Mouse (Mus musculus) stomach, postnatal 0 days (tissue): Measurements from ENCODE around the gene Prr15l. TPM values are rescaled to one million over a fixed set of nuclear protein-coding genes. Genes with fewer than 3 reads are reported as not detected.

Experiments
- ATAC-seq: fragments of 200-750 bp; cut with Nextera tagmentation; 2 replicates; pipeline ENCODE4 v1.8.0; 2017; ENCODE audit not compliant: low FRiP score, low TSS enrichment
- DNase-seq: peaks from one replicate; pipeline ENCODE4 v3.0.0-alpha.2; 2016; ENCODE audit warnings: low spot score
- H3K27ac ChIP-seq: fragments of 300-500 bp; sonication (generic); replicated peaks from 2 replicates; pipeline ENCODE4 v1.5.1; 2014; ENCODE audit warnings: mild to moderate bottlenecking, control low read depth
- H3K27me3 ChIP-seq: fragments of 300-500 bp; sonication (generic); 2 replicates; pipeline ENCODE4 v1.6.1; 2014; ENCODE audit warnings: low read length; ENCODE audit not compliant: control insufficient read depth, insufficient read depth
- H3K36me3 ChIP-seq: fragments of 300-500 bp; sonication (generic); 2 replicates; pipeline ENCODE4 v1.6.1; 2014; ENCODE audit warnings: low read length, mixed read lengths; ENCODE audit not compliant: control insufficient read depth, insufficient read depth
- H3K4me1 ChIP-seq: fragments of 300-500 bp; sonication (generic); replicated peaks from 2 replicates; pipeline ENCODE4 v1.6.1; 2014; ENCODE audit warnings: antibody characterized with exemption; ENCODE audit not compliant: control insufficient read depth, insufficient read depth
- H3K4me2 ChIP-seq: fragments of 300-500 bp; sonication (generic); replicated peaks from 2 replicates; pipeline ENCODE4 v1.6.1; 2014; ENCODE audit warnings: low read depth, mild to moderate bottlenecking, control low read depth, moderate library complexity
- H3K4me3 ChIP-seq: fragments of 300-500 bp; sonication (generic); 2 replicates; pipeline ENCODE4 v1.5.1; 2014; ENCODE audit warnings: low read depth, low read length, control low read depth
- H3K9ac ChIP-seq: fragments of 300-500 bp; sonication (generic); 2 replicates; pipeline ENCODE4 v1.6.1; 2014; ENCODE audit warnings: mild to moderate bottlenecking, low read length, control low read depth, mixed read lengths
- H3K9me3 ChIP-seq: fragments of 300-500 bp; sonication (generic); 2 replicates; pipeline ENCODE4 v1.6.1; 2016; ENCODE audit warnings: low read length; ENCODE audit not compliant: control insufficient read depth
- CTCF ChIP-seq: IDR thresholded peaks from 2 replicates; pipeline ENCODE4 v1.5.1; 2016; ENCODE audit warnings: antibody characterized with exemption, low read depth, mild to moderate bottlenecking, moderate library complexity
- EP300 ChIP-seq: optimal IDR thresholded peaks from 2 replicates; pipeline ENCODE3; 2016; ENCODE audit warnings: antibody characterized with exemption
- WGBS: fragments of 180-500 bp; shearing (Covaris S2); extraction: QIAGEN DNeasy Blood & Tissue Kit; methylation state at CpG from one replicate; pipeline ENCODE4 v1.1.7; 2014; 5-methylcytosine and 5-hydroxymethylcytosine counted together
- polyA plus RNA-seq: library from polyadenylated mRNA; unstranded; fragments of >200 nt; fragmentation: Nextera tagmentation; extraction: Ambion mirVana; gene quantifications from 2 replicates; pipeline ENCODE4 v1.2.1, GENCODE M21; 2015

Prr15l gene
- polyA plus RNA-seq, 1 experiment from 2014 or later: 112 TPM

GRCm38 (mm10) chr11:96946498-96946897, 18.6 kb downstream of the Prr15l start:
- H3K36me3 ChIP-seq: no peaks in the 10 kb centered on the region
- TF ChIP-seq CTCF (no peak), EP300 (no peak)
- peaks cover 3% of the 10 kb centered on the region; the same call in 1 of the 2 replicates for H3K4me1 ChIP-seq
- WGBS: 83% methylated on average over 9 of the region's 9 CpGs
- H3K4me2 ChIP-seq: no peak overlapping the region
- DNase-seq (no peak), ATAC-seq (no peak)
- H3K27me3 ChIP-seq: no peaks in the 10 kb centered on the region
- H3K4me3 ChIP-seq: no peak overlapping the region
- no peak overlapping the region for H3K27ac ChIP-seq
- no peak overlapping the region for H3K9ac ChIP-seq
- no peaks in the 10 kb centered on the region for H3K9me3 ChIP-seq

GRCm38 (mm10) chr11:96947849-96948248, 19.9 kb downstream of the Prr15l start:
- no peak overlapping the region for H3K9ac ChIP-seq
- no peaks in the 10 kb centered on the region for H3K27me3 ChIP-seq
- H3K36me3 ChIP-seq: 0 out of 2 replicates have a peak, but pooled peaks cover 7% of the 10 kb centered on the region
- ATAC-seq (no peak), DNase-seq (no peak)
- 78% methylated on average over 4 of the region's 4 CpGs for WGBS
- H3K4me1 ChIP-seq: peaks cover 3% of the 10 kb centered on the region; the same call in 1 of the 2 replicates
- no peak overlapping the region for H3K4me2 ChIP-seq
- no peak for TF ChIP-seq EP300
- no peaks in the 10 kb centered on the region for H3K9me3 ChIP-seq
- H3K27ac ChIP-seq: no peak overlapping the region
- no peak overlapping the region for H3K4me3 ChIP-seq

DNA sequence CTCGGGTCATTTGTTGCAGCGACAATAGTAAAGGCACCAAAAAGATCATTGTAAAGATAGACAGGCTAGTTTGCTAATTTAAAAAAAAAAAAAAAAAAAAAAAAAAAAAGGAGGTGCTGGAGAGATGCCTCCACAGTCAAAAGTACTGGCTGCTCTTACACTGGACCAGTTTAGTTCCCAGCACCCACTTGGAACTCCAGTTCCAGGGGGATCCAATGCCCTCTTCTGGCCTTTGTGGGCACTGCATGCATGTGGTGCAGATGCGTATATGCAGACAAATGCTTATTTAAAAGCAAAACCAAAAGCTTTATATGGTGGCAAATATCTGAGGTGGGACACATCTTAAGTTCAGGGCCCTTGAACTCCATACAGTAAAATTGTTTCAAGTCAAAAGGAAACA, 22.9 kb downstream of the Prr15l start:
- Histone ChIP-seq H3K4me3 (no peak overlapping the region), H3K4me1 (no peaks in the 10 kb centered on the region), H3K4me2 (no peak overlapping the region), H3K36me3 (peaks cover 18% of the 10 kb centered on the region), H3K9me3 (no peaks in the 10 kb centered on the region), H3K9ac (no peak overlapping the region), H3K27ac (no peak overlapping the region), H3K27me3 (no peaks in the 10 kb centered on the region)
- 96% methylated on average over 3 of the region's 3 CpGs for WGBS
- DNase-seq (no peak), ATAC-seq (no peak)
- TF ChIP-seq CTCF (peak; percentile 53), EP300 (no peak)

DNA sequence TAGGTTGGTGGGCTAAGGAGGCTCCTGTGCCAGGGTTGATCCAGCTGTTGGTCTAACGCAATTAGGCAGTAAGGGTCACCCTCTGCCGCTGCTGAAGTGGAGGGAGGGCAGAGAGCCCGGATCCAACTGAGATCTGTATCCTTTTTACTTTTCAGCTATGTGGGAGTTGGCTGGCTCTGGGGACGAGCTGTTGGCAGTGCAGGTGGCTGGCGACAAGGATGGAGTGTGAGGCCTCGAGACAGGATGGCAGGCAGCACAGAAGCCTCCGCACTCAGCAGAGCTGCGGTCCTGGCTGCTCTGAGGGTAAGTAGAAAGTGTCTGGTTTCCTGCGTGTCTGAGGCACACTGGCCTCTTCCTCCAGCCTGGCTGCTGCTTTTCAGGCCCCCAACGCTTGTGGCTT, 24.5 kb downstream of the Prr15l start:
- Histone ChIP-seq H3K27ac (no peak overlapping the region), H3K27me3 (no peaks in the 10 kb centered on the region), H3K4me1 (no peaks in the 10 kb centered on the region), H3K9ac (no peak overlapping the region), H3K4me2 (no peak overlapping the region), H3K36me3 (peaks cover 25% of the 10 kb centered on the region), H3K4me3 (no peak overlapping the region), H3K9me3 (no peaks in the 10 kb centered on the region)
- 78% methylated on average over 10 of the region's 10 CpGs for WGBS
- DNase-seq (no peak), ATAC-seq (no peak)
- no peak for TF ChIP-seq CTCF
- no peak for TF ChIP-seq EP300

GRCm38 (mm10) chr11:96952896-96953295, 25.0 kb downstream of the Prr15l start:
- TF ChIP-seq EP300: no peak
- no peak for TF ChIP-seq CTCF
- H3K4me3 ChIP-seq: no peak overlapping the region
- H3K4me2 ChIP-seq: no peak overlapping the region
- no peak overlapping the region for H3K9ac ChIP-seq
- H3K4me1 ChIP-seq: no peaks in the 10 kb centered on the region
- no peak for DNase-seq
- H3K9me3 ChIP-seq: no peaks in the 10 kb centered on the region
- ATAC-seq: no peak
- H3K36me3 ChIP-seq: peaks cover 28% of the 10 kb centered on the region
- WGBS: 68% methylated on average over 6 of the region's 6 CpGs
- no peaks in the 10 kb centered on the region for H3K27me3 ChIP-seq
- no peak overlapping the region for H3K27ac ChIP-seq

- H3K27ac ChIP-seq: peak overlapping the region; percentile 67
- H3K4me3 ChIP-seq: no peak overlapping the region
- no peaks in the 10 kb centered on the region for H3K27me3 ChIP-seq
- TF ChIP-seq CTCF: no peak
- no peak for TF ChIP-seq EP300
- H3K9me3 ChIP-seq: no peaks in the 10 kb centered on the region
- no peak overlapping the region for H3K4me2 ChIP-seq
- no peak overlapping the region for H3K9ac ChIP-seq
- H3K4me1 ChIP-seq: no peaks in the 10 kb centered on the region
- DNase-seq (peak; percentile 69), ATAC-seq (peak; percentile 77)
- H3K36me3 ChIP-seq: peaks cover 37% of the 10 kb centered on the region
- WGBS: 59% methylated on average over 4 of the region's 4 CpGs
Observed at GRCm38 (mm10) chr11:96955094-96955493, 27.2 kb downstream of the Prr15l start.
